Mouse (Mus musculus): ENCODE results near the gene Fxyd7. TPM values are rescaled to one million over a fixed set of nuclear protein-coding genes. Genes with fewer than 3 reads are reported as not detected.
A peak's percentile ranks its signal among the peaks of the same experiment; 100 is the strongest.

Gene Fxyd7
- polyA plus RNA-seq (2016; fragmentation: Nextera tagmentation; extraction: Ambion mirVana): 1.4 and 1.7 TPM in 2 replicates

- Histone ChIP-seq H3K9me3 (replicated peaks) (no peaks in the 10 kb centered on the region), H3K9ac (peak within 1 kb of the TSS; percentile 58), H3K4me3 (peak within 1 kb of the TSS; percentile 42), H3K36me3 (no peaks in the 10 kb centered on the region), H3K27me3 (replicated peaks) (peaks cover 53% of the 10 kb centered on the region), H3K4me1 (replicated peaks) (peaks cover 68% of the 10 kb centered on the region), H3K27ac (ENCODE audit: poor library complexity, severe bottlenecking) (no peak within 1 kb of the TSS), H3K4me2 (peak within 1 kb of the TSS; percentile 75)
- no peak for ATAC-seq (ENCODE audit: insufficient number of reproducible peaks, low FRiP score)
- 3% methylated on average over 27 of the region's 28 CpGs for WGBS
Measured at GRCm38 (mm10) chr7:31051321-31052021, at the start of gene Fxyd7. Gene Fxyd7, minus strand, starts transcription at chr7:31051467.

- H3K36me3 ChIP-seq: no peaks in the 10 kb centered on the region
- H3K4me2 ChIP-seq: no peak overlapping the region
- no peak overlapping the region for H3K9ac ChIP-seq
- no peaks in the 10 kb centered on the region for H3K9me3 ChIP-seq (replicated peaks)
- H3K27ac ChIP-seq (ENCODE audit: poor library complexity, severe bottlenecking): no peak overlapping the region
- H3K4me3 ChIP-seq: no peak overlapping the region
- WGBS: 69% methylated on average over 14 of the region's 14 CpGs
- H3K27me3 ChIP-seq (replicated peaks): peaks cover 18% of the 10 kb centered on the region; the same call in 1 of the 2 replicates
- H3K4me1 ChIP-seq (replicated peaks): peaks cover 12% of the 10 kb centered on the region
- no peak for ATAC-seq (ENCODE audit: insufficient number of reproducible peaks, low FRiP score)
Measured at GRCm38 (mm10) chr7:31100786-31101185, 49.5 kb upstream of the Fxyd7 start.

GRCm38 (mm10) chr7:31099612-31099982 lies 48.3 kb upstream of the Fxyd7 start:
- ATAC-seq (ENCODE audit: insufficient number of reproducible peaks, low FRiP score): no peak

GRCm38 (mm10) chr7:31098697-31099611 lies 47.7 kb upstream of the Fxyd7 start:
- Histone ChIP-seq H3K36me3 (no peaks in the 10 kb centered on the region), H3K4me3 (no peak overlapping the region), H3K27ac (ENCODE audit: poor library complexity, severe bottlenecking) (no peak overlapping the region), H3K9ac (no peak overlapping the region), H3K4me2 (no peak overlapping the region), H3K9me3 (replicated peaks) (no peaks in the 10 kb centered on the region), H3K27me3 (replicated peaks) (peaks cover 18% of the 10 kb centered on the region; the same call in 1 of the 2 replicates), H3K4me1 (replicated peaks) (peaks cover 6% of the 10 kb centered on the region)
- ATAC-seq (ENCODE audit: insufficient number of reproducible peaks, low FRiP score): no peak
- WGBS: 76% methylated on average over 22 of the region's 22 CpGs

More at GRCm38 (mm10) chr7:31099612-31099982, 48.3 kb upstream of the Fxyd7 start:
- WGBS: 78% methylated on average over 6 of the region's 6 CpGs
- Histone ChIP-seq H3K9ac (no peak overlapping the region), H3K4me1 (replicated peaks) (peaks cover 6% of the 10 kb centered on the region), H3K27ac (ENCODE audit: poor library complexity, severe bottlenecking) (no peak overlapping the region), H3K4me2 (no peak overlapping the region), H3K9me3 (replicated peaks) (no peaks in the 10 kb centered on the region), H3K4me3 (no peak overlapping the region), H3K27me3 (replicated peaks) (peaks cover 18% of the 10 kb centered on the region; the same call in 1 of the 2 replicates), H3K36me3 (no peaks in the 10 kb centered on the region)

GRCm38 (mm10) chr7:31097583-31098248 lies 46.4 kb upstream of the Fxyd7 start:
- Histone ChIP-seq H3K4me3 (peak overlapping the region; percentile 27), H3K4me2 (peak overlapping the region; percentile 63), H3K4me1 (replicated peaks) (peaks cover 6% of the 10 kb centered on the region; the same call in 1 of the 2 replicates), H3K9me3 (replicated peaks) (no peaks in the 10 kb centered on the region), H3K36me3 (no peaks in the 10 kb centered on the region), H3K27me3 (replicated peaks) (peaks cover 10% of the 10 kb centered on the region; the same call in 1 of the 2 replicates), H3K27ac (ENCODE audit: poor library complexity, severe bottlenecking) (no peak overlapping the region), H3K9ac (0 out of 2 replicates have a peak overlapping the region, but pooled peaks have one; percentile 46)
- ATAC-seq (ENCODE audit: insufficient number of reproducible peaks, low FRiP score): peak; percentile 88
- WGBS: 41% methylated on average over 20 of the region's 20 CpGs

GRCm38 (mm10) chr7:31096892-31097564 lies 45.8 kb upstream of the Fxyd7 start:
- Histone ChIP-seq H3K4me2 (no peak overlapping the region), H3K27ac (ENCODE audit: poor library complexity, severe bottlenecking) (no peak overlapping the region), H3K4me3 (no peak overlapping the region), H3K9me3 (replicated peaks) (no peaks in the 10 kb centered on the region), H3K36me3 (no peaks in the 10 kb centered on the region), H3K9ac (no peak overlapping the region), H3K27me3 (replicated peaks) (0 out of 2 replicates have a peak, but pooled peaks cover 3% of the 10 kb centered on the region), H3K4me1 (replicated peaks) (peaks cover 6% of the 10 kb centered on the region; the same call in 1 of the 2 replicates)
- 69% methylated on average over 9 of the region's 9 CpGs for WGBS
- ATAC-seq (ENCODE audit: insufficient number of reproducible peaks, low FRiP score): no peak

GRCm38 (mm10) chr7:31094774-31095501 lies 43.7 kb upstream of the Fxyd7 start:
- 21% methylated on average over 12 of the region's 12 CpGs for WGBS
- no peak for ATAC-seq (ENCODE audit: insufficient number of reproducible peaks, low FRiP score)
- no peak overlapping the region for H3K4me2 ChIP-seq

GRCm38 (mm10) chr7:31089721-31090120 lies 38.5 kb upstream of the Fxyd7 start:
- Histone ChIP-seq H3K9ac (no peak overlapping the region), H3K27ac (ENCODE audit: poor library complexity, severe bottlenecking) (no peak overlapping the region), H3K4me2 (no peak overlapping the region), H3K9me3 (replicated peaks) (no peaks in the 10 kb centered on the region), H3K36me3 (no peaks in the 10 kb centered on the region), H3K27me3 (replicated peaks) (no peaks in the 10 kb centered on the region), H3K4me1 (replicated peaks) (peaks cover 10% of the 10 kb centered on the region; the same call in 1 of the 2 replicates), H3K4me3 (no peak overlapping the region)
- 74% methylated on average over 2 of the region's 2 CpGs for WGBS
- ATAC-seq (ENCODE audit: insufficient number of reproducible peaks, low FRiP score): no peak

More at GRCm38 (mm10) chr7:31094774-31095501, 43.7 kb upstream of the Fxyd7 start:
- no peaks in the 10 kb centered on the region for H3K9me3 ChIP-seq (replicated peaks)
- H3K36me3 ChIP-seq: no peaks in the 10 kb centered on the region
- H3K4me3 ChIP-seq: no peak overlapping the region
- H3K27ac ChIP-seq (ENCODE audit: poor library complexity, severe bottlenecking): no peak overlapping the region
- no peaks in the 10 kb centered on the region for H3K27me3 ChIP-seq (replicated peaks)
- H3K9ac ChIP-seq: no peak overlapping the region
- H3K4me1 ChIP-seq (replicated peaks): peaks cover 6% of the 10 kb centered on the region; the same call in 1 of the 2 replicates

- Histone ChIP-seq H3K4me2 (no peak overlapping the region), H3K36me3 (no peaks in the 10 kb centered on the region), H3K27ac (ENCODE audit: poor library complexity, severe bottlenecking) (no peak overlapping the region), H3K27me3 (replicated peaks) (no peaks in the 10 kb centered on the region), H3K9ac (no peak overlapping the region), H3K9me3 (replicated peaks) (no peaks in the 10 kb centered on the region), H3K4me1 (replicated peaks) (peaks cover 10% of the 10 kb centered on the region; the same call in 1 of the 2 replicates), H3K4me3 (no peak overlapping the region)
- ATAC-seq (ENCODE audit: insufficient number of reproducible peaks, low FRiP score): no peak
- WGBS: 64% methylated on average over 3 of the region's 3 CpGs
Measured at GRCm38 (mm10) chr7:31088206-31088605, 36.9 kb upstream of the Fxyd7 start.

- no peak for ATAC-seq (ENCODE audit: insufficient number of reproducible peaks, low FRiP score)
- Histone ChIP-seq H3K27ac (ENCODE audit: poor library complexity, severe bottlenecking) (no peak overlapping the region), H3K9ac (no peak overlapping the region), H3K36me3 (no peaks in the 10 kb centered on the region), H3K4me1 (replicated peaks) (peaks cover 10% of the 10 kb centered on the region; the same call in 1 of the 2 replicates), H3K27me3 (replicated peaks) (no peaks in the 10 kb centered on the region), H3K9me3 (replicated peaks) (no peaks in the 10 kb centered on the region), H3K4me2 (no peak overlapping the region), H3K4me3 (no peak overlapping the region)
- 43% methylated on average over 2 of the region's 2 CpGs for WGBS
Measured at GRCm38 (mm10) chr7:31087262-31087661, 36.0 kb upstream of the Fxyd7 start.

Data from heart, embryonic 12.5 days (tissue).